Mouse (Mus musculus) layer of hippocampus, postnatal 14 days (tissue): ENCODE data around the gene Celf5. TPM values are rescaled to one million over a fixed set of nuclear protein-coding genes. Genes with fewer than 3 reads are reported as not detected.

Experiments
- DNase-seq, 2 experiments: peaks; one replicate each; pipeline ENCODE4 v3.0.0; 2021 to 2022; ENCODE audit warnings: low spot score in 2 of 2, mixed read lengths in 1 of 2
- total RNA-seq, 2 experiments: library from RNA; stranded (reverse); gene quantifications; 2 replicates each; pipeline ENCODE4 v1.2.3; 2021

Gene Celf5
- total RNA-seq, 2 experiments from 2014 or later = 266 to 272 TPM

DNA sequence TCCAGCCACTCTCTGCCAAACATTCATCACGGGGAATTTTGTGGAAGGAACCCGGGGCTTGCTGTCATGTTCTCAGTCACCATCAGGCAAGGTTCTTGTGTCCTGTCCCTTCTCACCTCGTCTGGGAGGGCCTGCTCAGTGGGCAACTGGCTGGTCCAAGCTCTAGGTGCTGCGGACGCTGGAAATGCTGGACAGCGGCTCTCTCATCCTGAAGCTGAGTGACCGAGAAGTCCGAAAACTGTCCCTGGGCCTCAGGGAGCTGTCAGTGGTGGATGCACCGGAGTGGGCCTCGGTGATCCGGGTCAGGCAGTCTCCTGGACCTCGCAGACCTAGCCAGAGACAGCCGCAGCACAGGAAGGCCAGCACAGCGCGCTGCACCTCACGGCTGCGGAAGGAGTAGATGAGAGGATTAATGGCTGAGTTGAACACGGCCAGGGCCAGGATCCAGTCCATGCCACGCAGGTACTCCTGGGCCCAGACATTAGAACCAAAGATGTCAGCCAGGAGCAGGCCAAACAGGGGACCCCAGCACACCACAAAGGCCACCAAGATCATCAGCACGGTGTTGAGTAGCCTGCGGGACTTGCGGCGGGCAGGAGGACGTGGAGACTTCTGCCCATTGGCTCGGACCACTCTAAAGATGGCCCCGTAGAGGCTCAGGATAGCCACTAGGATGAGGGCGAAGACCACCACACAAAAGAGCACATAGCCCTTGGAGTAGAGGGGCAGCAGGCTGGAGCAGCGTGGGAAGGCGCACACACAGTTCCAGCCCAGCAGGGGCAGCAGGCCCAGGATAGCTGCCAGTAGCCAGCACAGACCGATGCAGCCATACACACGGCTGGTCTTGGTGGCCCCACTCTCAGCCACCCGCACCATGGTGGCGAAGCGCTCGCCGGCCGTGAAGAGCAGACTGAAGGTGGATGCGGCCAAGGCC, 16.1 kb upstream of the Celf5 start:
- peak in 1 of 2 experiments; percentile 13 for DNase-seq

DNA sequence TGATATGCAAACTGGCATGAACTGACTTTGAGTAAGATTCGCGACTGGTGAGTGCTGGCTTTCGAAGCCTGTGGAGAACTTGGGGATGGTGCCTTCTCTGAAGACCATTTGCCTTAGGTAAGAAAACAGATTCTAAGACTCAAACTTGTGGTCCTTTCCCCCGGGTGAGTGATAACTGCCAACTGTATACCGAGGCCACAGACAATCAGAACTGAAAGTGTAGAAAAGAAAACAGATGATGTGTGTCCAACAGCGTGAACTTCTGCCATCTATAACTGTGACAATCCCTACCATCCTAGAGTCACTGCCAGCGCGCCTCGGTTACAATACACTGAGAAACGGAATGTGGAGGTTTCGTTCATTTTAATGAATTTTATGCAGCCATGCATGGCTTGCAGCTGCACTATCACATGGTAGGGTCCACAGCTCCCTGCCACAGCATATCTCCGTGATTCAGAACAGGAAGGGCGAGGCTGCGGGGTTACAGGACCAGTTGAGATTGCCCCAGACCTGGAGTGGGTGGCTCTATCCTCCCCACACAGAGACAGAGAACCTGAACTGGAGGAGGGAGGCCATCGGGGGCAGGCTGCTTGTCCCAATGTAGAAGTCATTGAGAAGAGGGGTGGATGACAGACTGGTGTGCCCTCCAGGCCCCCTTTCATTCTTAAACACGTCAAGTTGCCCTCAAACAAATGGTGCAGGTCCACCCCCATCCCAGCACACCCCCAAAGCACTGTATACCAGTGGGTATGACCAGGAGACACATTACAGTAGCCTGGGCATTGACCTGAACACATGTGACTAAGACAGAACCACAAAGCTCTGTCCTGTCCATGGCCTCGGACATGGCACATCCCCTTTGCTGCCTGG, 15.1 kb upstream of the Celf5 start:
- DNase-seq = peak in 1 of 2 experiments; percentile 19

GRCm38 (mm10) chr10:81496969-81497368, 14.5 kb upstream of the Celf5 start:
- DNase-seq = peak in 1 of 2 experiments; percentile 12

- DNase-seq = peak; percentile 97 to 99
These were observed 13.9 kb upstream of the Celf5 start, which contains the start of gene Ncln for GRCm38 (mm10) chr10:81496264-81496901. Gene Ncln (minus strand): TSS chr10:81496392.

GRCm38 (mm10) chr10:81495616-81496263, 13.2 kb upstream of the Celf5 start:
- no peak for DNase-seq

- no peak for DNase-seq
These were observed 12.6 kb upstream of the Celf5 start for GRCm38 (mm10) chr10:81495151-81495550.

GRCm38 (mm10) chr10:81494260-81495041, 11.9 kb upstream of the Celf5 start:
- no peak for DNase-seq

DNA sequence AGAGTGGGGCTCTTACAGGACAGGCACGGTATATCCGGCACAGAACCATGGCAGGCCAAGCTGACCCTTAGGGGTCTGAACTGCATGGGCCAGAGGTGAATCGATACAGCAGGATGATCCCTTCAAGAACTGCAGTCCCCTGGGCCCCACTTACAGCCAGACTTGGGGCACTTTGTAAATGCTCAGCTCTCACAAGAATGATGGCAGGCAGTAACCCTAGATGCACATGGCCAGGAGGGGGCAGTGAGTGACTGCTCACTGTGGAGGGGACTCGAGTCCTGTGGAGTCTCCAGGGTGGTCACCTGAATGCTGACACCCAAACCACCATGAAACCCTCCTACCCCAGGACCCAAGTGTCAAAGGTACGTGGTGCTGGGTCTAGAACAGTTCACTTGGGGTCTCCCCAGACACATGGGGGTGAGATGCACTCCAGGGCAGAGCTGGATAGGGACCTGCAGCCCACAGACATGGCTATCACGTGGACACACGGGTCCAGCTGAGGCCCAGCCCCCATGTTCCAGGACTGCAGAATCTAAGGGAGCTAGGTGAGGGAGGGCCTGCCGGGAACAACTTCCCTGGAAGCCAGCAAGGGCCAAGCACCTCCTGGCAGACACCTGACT, 11.2 kb upstream of the Celf5 start:
- no peak for DNase-seq

DNA sequence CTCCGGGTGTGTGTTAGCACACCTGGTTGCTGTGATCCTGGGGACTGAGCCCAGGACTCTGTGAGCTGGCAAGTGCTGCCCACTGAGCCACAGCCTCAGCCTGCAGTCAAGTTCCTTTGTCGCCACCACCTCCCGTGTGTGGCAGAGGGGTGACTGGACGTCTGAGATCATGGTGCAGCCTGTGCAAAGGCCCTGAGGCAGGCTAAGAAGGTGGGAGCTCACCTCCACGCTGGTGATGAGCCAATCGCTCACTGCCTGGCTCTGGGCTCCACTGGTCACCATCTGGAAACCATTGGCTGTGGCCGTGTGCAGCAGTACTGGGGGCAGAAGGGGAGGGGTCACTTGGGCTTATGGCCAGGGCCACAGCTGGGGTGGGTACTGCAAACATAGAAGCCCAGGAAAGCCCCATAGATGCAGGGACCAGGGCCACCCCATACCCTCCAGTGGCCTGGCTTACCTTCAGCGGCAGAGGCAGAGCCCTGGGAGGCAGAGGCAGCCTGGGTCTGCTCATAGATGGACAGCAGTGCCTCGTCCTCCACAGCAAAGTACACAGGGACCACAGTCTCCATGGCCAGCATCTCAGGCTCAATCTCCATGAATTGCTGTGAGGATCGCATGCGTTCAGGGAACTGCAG, 10.2 kb upstream of the Celf5 start:
- DNase-seq = no peak

- no peak for DNase-seq
These were observed 8.5 kb upstream of the Celf5 start for GRCm38 (mm10) chr10:81491018-81491417.

DNA sequence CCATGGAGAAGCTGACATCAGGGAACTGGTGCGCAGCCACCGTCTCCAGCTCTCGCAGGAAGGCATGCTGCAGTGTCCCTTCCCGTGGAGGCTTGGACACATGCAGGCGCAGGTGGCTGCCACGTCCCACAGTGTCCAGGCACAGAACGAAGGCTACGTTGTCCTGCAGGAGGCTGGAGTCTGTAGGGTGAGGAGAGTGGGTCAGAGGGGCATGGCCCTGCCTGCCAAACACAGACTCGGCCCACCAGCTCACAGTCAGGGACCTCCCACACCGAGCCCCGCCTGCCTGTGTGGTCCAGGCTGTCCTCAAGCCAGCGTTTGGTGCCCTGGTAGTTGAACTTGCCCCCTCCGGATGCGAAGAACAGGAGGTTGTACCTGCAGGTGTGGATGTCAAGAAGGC, 7.4 kb upstream of the Celf5 start:
- no peak for DNase-seq

DNA sequence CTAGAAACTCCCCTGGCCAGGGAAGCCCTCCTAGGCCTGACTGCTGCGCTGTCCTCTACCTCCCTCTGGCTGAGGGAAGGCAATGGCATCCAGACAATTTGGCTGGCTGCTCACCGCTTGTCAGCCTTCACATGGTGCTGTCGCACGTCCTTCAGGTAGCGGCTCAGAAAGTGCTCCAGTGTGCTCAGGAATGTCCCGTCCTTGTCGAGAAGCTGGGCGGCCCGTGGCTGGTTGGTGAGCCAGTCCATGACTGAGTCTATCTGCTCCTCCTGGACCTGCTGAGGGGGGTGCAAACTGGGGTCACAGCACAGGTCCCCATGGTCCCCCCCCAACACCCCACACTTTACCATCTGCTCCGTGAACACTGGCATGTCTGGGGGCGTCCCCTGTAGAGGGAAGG, 5.6 kb upstream of the Celf5 start:
- DNase-seq = no peak

GRCm38 (mm10) chr10:81486496-81486895, 4.0 kb upstream of the Celf5 start:
- DNase-seq = no peak

GRCm38 (mm10) chr10:81485479-81486018, 3.0 kb upstream of the Celf5 start:
- DNase-seq = no peak

DNA sequence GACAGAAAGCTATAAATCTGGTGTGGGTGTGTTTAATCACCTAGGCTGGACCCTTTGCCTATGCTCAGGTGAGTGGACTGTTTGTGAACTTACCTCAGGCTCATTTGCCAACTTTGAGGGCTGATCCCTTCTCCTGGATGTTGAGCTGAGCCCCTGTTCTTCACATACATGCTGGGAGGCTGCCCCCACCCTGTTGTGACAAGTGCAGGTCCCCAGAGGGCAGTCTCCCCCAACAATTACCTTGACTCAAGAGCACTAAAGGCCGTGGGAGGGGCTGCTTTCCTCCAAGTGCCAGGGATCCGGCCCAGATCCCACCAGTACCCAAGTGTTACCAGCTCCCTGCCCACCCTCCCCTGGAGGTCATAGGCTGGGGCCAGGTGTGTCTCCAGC, 2.5 kb upstream of the Celf5 start:
- no peak for DNase-seq

DNA sequence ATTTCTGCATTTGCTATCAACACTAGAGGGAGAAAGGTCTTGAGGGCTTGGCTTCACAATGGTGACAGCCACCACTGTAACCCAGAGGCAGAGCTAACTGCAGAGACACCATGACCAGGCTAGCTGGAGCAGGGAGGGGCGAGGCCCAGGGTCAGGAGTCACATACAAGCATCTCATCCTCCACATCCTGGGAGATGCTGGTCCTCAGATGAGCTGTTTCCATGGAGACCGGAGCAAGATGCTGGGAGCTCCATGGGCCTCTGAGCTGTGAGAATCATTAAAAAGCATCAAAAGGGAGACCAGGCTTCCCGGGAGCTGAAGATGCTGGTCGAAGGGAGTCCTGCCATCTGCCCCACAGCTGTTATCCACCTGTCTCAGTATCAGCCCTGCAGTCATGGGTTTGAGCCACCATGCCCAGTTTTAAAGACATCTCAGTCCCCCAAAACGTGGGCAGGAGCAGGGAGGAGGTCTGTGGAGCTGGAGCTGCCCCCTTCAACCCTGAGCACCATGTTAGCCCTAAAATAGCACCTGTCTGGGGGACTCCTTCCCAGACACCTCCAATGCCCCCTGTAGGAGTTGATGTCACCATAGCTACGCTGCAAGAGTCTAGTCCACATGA, 2.0 kb upstream of the Celf5 start:
- no peak for DNase-seq

DNA sequence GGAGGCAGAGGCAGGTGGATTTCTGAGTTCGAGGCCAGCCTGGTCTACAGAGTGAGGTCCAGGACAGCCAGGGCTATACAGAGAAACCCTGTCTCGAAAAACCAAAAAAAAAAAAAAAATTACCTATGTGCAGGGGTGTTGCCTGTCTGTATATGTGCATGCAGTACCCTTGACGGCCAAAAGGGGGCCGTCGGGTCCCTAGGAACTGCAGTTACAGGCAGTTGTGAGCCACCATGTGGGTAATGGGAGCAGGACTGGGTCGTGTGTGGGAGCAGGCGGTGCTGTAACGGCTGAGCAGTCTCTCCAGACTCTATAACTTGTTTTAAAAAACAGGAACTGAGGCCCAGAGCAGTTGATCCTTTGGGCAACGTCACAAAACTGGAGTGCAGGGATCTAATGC, 1.5 kb upstream of the Celf5 start:
- DNase-seq = no peak
